In the genomic region with DNA sequence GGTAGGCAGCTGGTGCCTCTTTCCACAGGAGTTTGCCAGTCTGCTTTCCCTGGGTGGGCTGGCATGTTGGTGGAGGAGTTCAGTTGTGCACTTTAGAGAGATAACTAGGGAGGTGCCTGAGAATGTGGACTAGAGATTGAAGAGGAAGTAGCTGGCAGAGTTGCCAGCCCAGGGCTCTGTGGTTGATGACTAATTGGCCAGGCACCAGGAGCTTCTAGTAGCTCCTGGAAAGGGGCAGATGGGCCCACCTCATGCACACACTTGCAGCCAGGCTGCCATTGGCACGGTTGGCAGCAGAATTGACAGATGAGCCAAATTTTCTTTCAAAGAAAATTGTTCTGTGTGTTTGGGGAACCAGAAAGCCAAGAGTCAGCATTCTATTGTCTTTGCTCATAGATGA, we compare ENCODE assay signal across 8 mouse cellular contexts.
DNase-seq lines count a peak whose midpoint lies in the region; ATAC-seq and TF ChIP-seq lines count a peak whose summit lies in the region.

No protein-coding gene starts in this region.

- H3K4me1 ChIP-seq in neural tube, embryonic 15.5 days, result no peaks in the 10 kb centered on the region

- no peaks in the 10 kb centered on the region for H3K9me3 ChIP-seq in neural tube, embryonic 15.5 days (replicated peaks)

- 46% methylated on average over 1 of the region's 1 CpGs for WGBS in neural tube, embryonic 15.5 days

- DNase-seq in gastrocnemius, adult 2 months, result peak; percentile 15
- no peak for DNase-seq in gastrocnemius, postnatal 36 days
- peak; percentile 81 for DNase-seq in 3T3-L1 (ENCODE audit: low read depth, low spot score)
- peak; percentile 5 for DNase-seq in c-Kit-positive CD71-positive TER-119-negative erythroid progenitor cells, embryonic 14.5 days (ENCODE audit: low read depth)
- peak; percentile 76 for DNase-seq in layer of hippocampus, adult 9-11 months
- DNase-seq in yolk sac, embryonic 10.5 days (ENCODE audit: low spot score), result no peak
- no peak for DNase-seq in ovary, postnatal 36 days (ENCODE audit: low spot score)

- TF ChIP-seq CTCF in gastrocnemius, adult 2 months (IDR thresholded peaks at IDR 0.05), result no peak

- no peak overlapping the region for H3K4me3 ChIP-seq in gastrocnemius, adult 2 months
- no peak overlapping the region for H3K4me3 ChIP-seq in neural tube, embryonic 15.5 days (replicated peaks)

- no peak for ATAC-seq in neural tube, embryonic 15.5 days (ENCODE audit: low FRiP score)

- no peaks in the 10 kb centered on the region for H3K36me3 ChIP-seq in neural tube, embryonic 15.5 days

- H3K27me3 ChIP-seq in neural tube, embryonic 15.5 days (replicated peaks), result peaks cover 12% of the 10 kb centered on the region

- no peak overlapping the region for H3K27ac ChIP-seq in gastrocnemius, adult 2 months
- H3K27ac ChIP-seq in neural tube, embryonic 15.5 days (replicated peaks), result no peak overlapping the region

- no peak overlapping the region for H3K9ac ChIP-seq in neural tube, embryonic 15.5 days (replicated peaks)

- no peak overlapping the region for H3K4me2 ChIP-seq in neural tube, embryonic 15.5 days

- intact Hi-C loops in gastrocnemius, adult 2 months (cut with DNase I), result no loop called here
- intact Hi-C loops in gastrocnemius, postnatal 36 days (cut with DNase I), result no loop called here

Comparison
In these comparisons a context has a peak if more than half of its experiments do, and no peak if none do; other contexts are left out.
1. DNase-seq: peak in gastrocnemius, adult 2 months (single experiment), 3T3-L1 (single experiment), c-Kit-positive CD71-positive TER-119-negative erythroid progenitor cells, embryonic 14.5 days (single experiment) and layer of hippocampus, adult 9-11 months (single experiment); none in gastrocnemius, postnatal 36 days (0 of 2), yolk sac, embryonic 10.5 days (single experiment) and ovary, postnatal 36 days (single experiment).